In the genomic region with DNA sequence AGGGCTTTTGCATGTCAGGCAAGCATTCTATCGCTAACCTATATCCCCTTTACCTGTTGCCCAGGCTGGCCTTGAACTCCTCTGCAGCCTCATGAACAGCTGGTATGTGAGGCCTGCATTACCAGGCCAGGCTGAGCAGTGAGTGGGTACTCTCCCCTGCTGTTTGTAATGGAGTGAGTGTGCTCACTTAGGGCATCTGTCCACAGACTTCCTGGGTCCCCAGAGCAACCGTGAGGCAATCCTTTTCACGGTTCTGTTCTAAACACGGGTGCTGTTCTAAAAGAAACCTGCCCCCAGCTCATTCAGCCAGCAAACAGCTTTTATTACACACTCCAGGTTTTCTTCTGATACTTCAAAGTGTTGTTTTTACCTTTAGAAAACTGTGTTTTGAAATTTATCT, we compare ENCODE assay signal across 20 mouse cellular contexts. TPM values are rescaled to one million over a fixed set of nuclear protein-coding genes. Genes with fewer than 3 reads are reported as not detected.
A peak's percentile ranks its signal among the peaks of the same experiment; 100 is the strongest.
DNase-seq lines count a peak whose midpoint lies in the region; ATAC-seq and TF ChIP-seq lines count a peak whose summit lies in the region.
"Had no signal": no experiment of that assay in that cellular context is flagged by ENCODE, and none has a peak within 500 bp of the region (broad histone marks: within the 10 kb centered on the region; RNA-seq: fewer than 3 reads in every experiment).

No protein-coding gene starts in this region.

- no peaks in the 10 kb centered on the region for H3K9me3 ChIP-seq in heart, embryonic 10.5 days
- no peaks in the 10 kb centered on the region for H3K9me3 ChIP-seq in heart, postnatal 0 days (replicated peaks; ENCODE audit: control insufficient read depth, low read length)
- H3K9me3 ChIP-seq in liver, embryonic 12.5 days (replicated peaks) = no peaks in the 10 kb centered on the region
- H3K9me3 ChIP-seq: forebrain, embryonic 15.5 days; G1E; limb, embryonic 10.5 days; midbrain, embryonic 15.5 days had no signal

- WGBS in heart, embryonic 10.5 days = 82% methylated on average over 4 of the region's 4 CpGs
- 53% methylated on average over 4 of the region's 4 CpGs for WGBS in heart, postnatal 0 days
- WGBS in liver, embryonic 12.5 days (ENCODE audit: insufficient replicate concordance) = 77% methylated on average over 4 of the region's 4 CpGs
- WGBS in cerebellum, adult 2 months = 56% methylated on average over 4 of the region's 4 CpGs

- peaks cover 44% of the 10 kb centered on the region for H3K4me1 ChIP-seq in heart, embryonic 10.5 days
- H3K4me1 ChIP-seq in heart, postnatal 0 days (ENCODE audit: control insufficient read depth, insufficient read depth) = peaks cover 34% of the 10 kb centered on the region
- H3K4me1 ChIP-seq in liver, embryonic 12.5 days = peaks cover 5% of the 10 kb centered on the region; the same call in 1 of the 2 replicates
- peaks cover 44% of the 10 kb centered on the region for H3K4me1 ChIP-seq in cerebellum, adult 2 months (ENCODE audit: control insufficient read depth, insufficient read depth, low read length)
- H3K4me1 ChIP-seq: midbrain, embryonic 15.5 days had no signal

- no peaks in the 10 kb centered on the region for H3K27me3 ChIP-seq in heart, embryonic 10.5 days (ENCODE audit: insufficient read depth, poor library complexity, severe bottlenecking)
- no peaks in the 10 kb centered on the region for H3K27me3 ChIP-seq in heart, postnatal 0 days (ENCODE audit: control insufficient read depth, insufficient read depth, low read length)
- no peaks in the 10 kb centered on the region for H3K27me3 ChIP-seq in liver, embryonic 12.5 days (replicated peaks)
- H3K27me3 ChIP-seq in cerebellum, adult 2 months (ENCODE audit: control insufficient read depth, insufficient read depth, low read length) = no peaks in the 10 kb centered on the region
- H3K27me3 ChIP-seq: forebrain, embryonic 15.5 days; midbrain, embryonic 15.5 days had no signal

- H3K4me3 ChIP-seq in heart, embryonic 10.5 days = no peak overlapping the region
- H3K4me3 ChIP-seq in heart, postnatal 0 days (ENCODE audit: low read depth, low read length) = no peak overlapping the region
- no peak overlapping the region for H3K4me3 ChIP-seq in liver, embryonic 12.5 days
- no peak overlapping the region for H3K4me3 ChIP-seq in cerebellum, adult 2 months (replicated peaks; ENCODE audit: insufficient read depth, low read depth, low read length)
- H3K4me3 ChIP-seq: forebrain, embryonic 15.5 days; left cerebral cortex, adult 2 months; limb, embryonic 10.5 days; midbrain, embryonic 15.5 days; myocyte had no signal

- TF ChIP-seq CTCF in heart, postnatal 0 days (IDR thresholded peaks at IDR 0.05; ENCODE audit: low read depth) = no peak
- TF ChIP-seq CTCF in cerebellum, adult 2 months (IDR thresholded peaks at IDR 0.05; ENCODE audit: borderline replicate concordance, insufficient read depth, low read depth, low read length) = no peak

- intact Hi-C loops in heart, postnatal 36 days (cut with DNase I) = no loop called here

- H3K27ac ChIP-seq in heart, embryonic 10.5 days = peak overlapping the region; percentile 72; the same call in 1 of the 2 replicates
- peak overlapping the region; percentile 84 for H3K27ac ChIP-seq in heart, postnatal 0 days (ENCODE audit: low read depth)
- H3K27ac ChIP-seq in liver, embryonic 12.5 days = 0 out of 2 replicates have a peak overlapping the region, but pooled peaks have one; percentile 11
- H3K27ac ChIP-seq in cerebellum, adult 2 months (ENCODE audit: insufficient read depth, low read length) = no peak overlapping the region
- H3K27ac ChIP-seq: forebrain, embryonic 15.5 days; hindbrain, embryonic 14.5 days; left cerebral cortex, adult 2 months; limb, embryonic 10.5 days; midbrain, embryonic 15.5 days had no signal

- H3K9ac ChIP-seq in heart, postnatal 0 days (replicated peaks; ENCODE audit: low read depth, low read length) = 0 out of 2 replicates have a peak overlapping the region, but pooled peaks have one; percentile 3
- no peak overlapping the region for H3K9ac ChIP-seq in liver, embryonic 12.5 days
- H3K9ac ChIP-seq: forebrain, embryonic 15.5 days; hindbrain, embryonic 14.5 days; midbrain, embryonic 15.5 days had no signal

- H3K4me2 ChIP-seq in heart, postnatal 0 days (ENCODE audit: low read depth, low read length) = no peak overlapping the region
- H3K4me2 ChIP-seq in liver, embryonic 12.5 days = no peak overlapping the region
- H3K4me2 ChIP-seq: forebrain, embryonic 15.5 days; hindbrain, embryonic 14.5 days; midbrain, embryonic 15.5 days had no signal

- TF ChIP-seq EP300 in heart, postnatal 0 days (IDR thresholded peaks at IDR 0.05; ENCODE audit: low read depth) = no peak

- no peak for TF ChIP-seq POLR2A in cerebellum, adult 2 months (IDR thresholded peaks at IDR 0.05; ENCODE audit: borderline replicate concordance, insufficient read depth, low read length)

- no peak for ATAC-seq in heart, postnatal 0 days (ENCODE audit: insufficient read depth, low read depth)
- no peak for ATAC-seq in liver, embryonic 12.5 days
- ATAC-seq: forebrain, embryonic 15.5 days; midbrain, embryonic 15.5 days had no signal

- peaks cover 40% of the 10 kb centered on the region for H3K36me3 ChIP-seq in heart, embryonic 10.5 days
- H3K36me3 ChIP-seq in heart, postnatal 0 days (replicated peaks; ENCODE audit: control insufficient read depth, insufficient read depth, low read length) = peaks cover 30% of the 10 kb centered on the region
- peaks cover 54% of the 10 kb centered on the region for H3K36me3 ChIP-seq in liver, embryonic 12.5 days

- no peak for DNase-seq in heart, embryonic 10.5 days (ENCODE audit: low spot score)
- no peak for DNase-seq in heart, postnatal 36 days
- no peak for DNase-seq in heart, postnatal 0 days (ENCODE audit: low spot score)
- no peak for DNase-seq in heart, adult 8-10 months (ENCODE audit: low spot score)
- DNase-seq in liver = no peak
- no peak for DNase-seq in cerebellum, adult 2 months
- DNase-seq: cerebellum, adult 11 months; cerebellum, postnatal 14 days; layer of hippocampus, adult 9-11 months; thymus, postnatal 36 days had no signal

RNA-seq across cellular contexts. Expression of a gene that starts 0.5 kb away (rescaled TPM):
- polyA plus RNA-seq in heart, embryonic 10.5 days (2016; fragmentation: Nextera tagmentation; extraction: Ambion mirVana) = 0.20 and 1.0 TPM in 2 replicates
- total RNA-seq in heart, postnatal 36 days (2021) = 100 to 1,000 TPM in 1 of 2 experiments, 10 to 100 TPM in 1; 93.9 to 209 TPM
- total RNA-seq in heart, postnatal 0 days (2014; rRNA removed; ENCODE audit: low replicate concordance) = not detected in 2 replicates
- 1.2 TPM in 1 of 2 replicates, not detected in the other for polyA plus RNA-seq in heart, postnatal 0 days (2015; fragmentation: Nextera tagmentation; extraction: Ambion mirVana)
- total RNA-seq in heart, adult 8-10 months (2022) = 100 to 1,000 TPM; 132 to 332 (median 244) TPM
- 0.15 and 0.29 TPM in 2 replicates for polyA plus RNA-seq in liver, embryonic 12.5 days (2016; fragmentation: Nextera tagmentation; extraction: Ambion mirVana)
- 0.05 and 0.40 TPM in 2 replicates for polyA plus RNA-seq in cerebellum, adult 2 months (2012; rRNA removed)
- total RNA-seq: G1E; left cerebral cortex, adult 2 months had no signal
- polyA plus RNA-seq: embryonic facial prominence, embryonic 14.5 days; forebrain, embryonic 15.5 days; small intestine, adult 2 months had no signal

RNA-seq across cellular contexts. Expression of a gene that starts 2.0 kb away (rescaled TPM):
- 16.7 and 19.0 TPM in 2 replicates for polyA plus RNA-seq in heart, embryonic 10.5 days (2016; fragmentation: Nextera tagmentation; extraction: Ambion mirVana)
- total RNA-seq in heart, postnatal 36 days (2021) = 100 to 1,000 TPM; 203 to 373 TPM
- 62.2 and 93.8 TPM in 2 replicates for total RNA-seq in heart, postnatal 0 days (2014; rRNA removed; ENCODE audit: low replicate concordance)
- polyA plus RNA-seq in heart, postnatal 0 days (2015; fragmentation: Nextera tagmentation; extraction: Ambion mirVana) = 26.7 and 34.2 TPM in 2 replicates
- total RNA-seq in heart, adult 8-10 months (2022) = 100 to 1,000 TPM; 251 to 540 (median 405) TPM
- polyA plus RNA-seq in liver, embryonic 12.5 days (2016; fragmentation: Nextera tagmentation; extraction: Ambion mirVana) = 4.0 and 6.9 TPM in 2 replicates
- 14.4 and 15.2 TPM in 2 replicates for polyA plus RNA-seq in cerebellum, adult 2 months (2012; rRNA removed)

RNA-seq across cellular contexts. Expression of a gene that starts 8.5 kb away (rescaled TPM):
- polyA plus RNA-seq in heart, embryonic 10.5 days (2016; fragmentation: Nextera tagmentation; extraction: Ambion mirVana) = 23.9 and 24.5 TPM in 2 replicates
- 1 to 10 TPM; 7.3 to 7.8 TPM for total RNA-seq in heart, postnatal 36 days (2021)
- total RNA-seq in heart, postnatal 0 days (2014; rRNA removed; ENCODE audit: low replicate concordance) = 32.7 and 34.9 TPM in 2 replicates
- 26.6 and 29.0 TPM in 2 replicates for polyA plus RNA-seq in heart, postnatal 0 days (2015; fragmentation: Nextera tagmentation; extraction: Ambion mirVana)
- total RNA-seq in heart, adult 8-10 months (2022) = 1 to 10 TPM; 5.4 to 8.2 (median 7.1) TPM
- 9.0 and 10.5 TPM in 2 replicates for polyA plus RNA-seq in liver, embryonic 12.5 days (2016; fragmentation: Nextera tagmentation; extraction: Ambion mirVana)
- polyA plus RNA-seq in cerebellum, adult 2 months (2012; rRNA removed) = 30.8 and 37.5 TPM in 2 replicates

RNA-seq across cellular contexts. Expression of a gene that starts 19.4 kb away (rescaled TPM):
- 12.2 and 15.2 TPM in 2 replicates for polyA plus RNA-seq in heart, embryonic 10.5 days (2016; fragmentation: Nextera tagmentation; extraction: Ambion mirVana)
- total RNA-seq in heart, postnatal 36 days (2021) = 10 to 100 TPM; 15.0 to 17.1 TPM
- total RNA-seq in heart, postnatal 0 days (2014; rRNA removed; ENCODE audit: low replicate concordance) = 11.9 and 13.2 TPM in 2 replicates
- 5.7 and 6.1 TPM in 2 replicates for polyA plus RNA-seq in heart, postnatal 0 days (2015; fragmentation: Nextera tagmentation; extraction: Ambion mirVana)
- 10 to 100 TPM; 10.8 to 13.4 (median 11.2) TPM for total RNA-seq in heart, adult 8-10 months (2022)
- polyA plus RNA-seq in liver, embryonic 12.5 days (2016; fragmentation: Nextera tagmentation; extraction: Ambion mirVana) = 3.9 TPM in 2 replicates
- 23.8 and 28.5 TPM in 2 replicates for polyA plus RNA-seq in cerebellum, adult 2 months (2012; rRNA removed)
- polyA plus RNA-seq: G1E had no signal

RNA-seq across cellular contexts. Expression of a gene that starts 27.1 kb away (rescaled TPM):
- polyA plus RNA-seq in heart, embryonic 10.5 days (2016; fragmentation: Nextera tagmentation; extraction: Ambion mirVana) = 1.5 and 2.5 TPM in 2 replicates
- 10 to 100 TPM; 16.0 to 19.2 TPM for total RNA-seq in heart, postnatal 36 days (2021)
- 10.2 and 21.4 TPM in 2 replicates for total RNA-seq in heart, postnatal 0 days (2014; rRNA removed; ENCODE audit: low replicate concordance)
- polyA plus RNA-seq in heart, postnatal 0 days (2015; fragmentation: Nextera tagmentation; extraction: Ambion mirVana) = 2.0 and 2.2 TPM in 2 replicates
- total RNA-seq in heart, adult 8-10 months (2022) = 10 to 100 TPM in 3 of 4 experiments, 1 to 10 TPM in 1; 8.6 to 16.3 (median 11.7) TPM
- polyA plus RNA-seq in liver, embryonic 12.5 days (2016; fragmentation: Nextera tagmentation; extraction: Ambion mirVana) = 1.3 and 1.5 TPM in 2 replicates
- 46.2 and 48.7 TPM in 2 replicates for polyA plus RNA-seq in cerebellum, adult 2 months (2012; rRNA removed)
